Mouse (Mus musculus): Measurements from ENCODE around the gene Ccl25. TPM values are rescaled to one million over a fixed set of nuclear protein-coding genes. Genes with fewer than 3 reads are reported as not detected.
A peak's percentile ranks its signal among the peaks of the same experiment; 100 is the strongest.

The Ccl25 gene
- 4.6 and 5.4 TPM in 2 replicates for polyA plus RNA-seq (2015; fragmentation: Nextera tagmentation; extraction: Ambion mirVana)

DNA sequence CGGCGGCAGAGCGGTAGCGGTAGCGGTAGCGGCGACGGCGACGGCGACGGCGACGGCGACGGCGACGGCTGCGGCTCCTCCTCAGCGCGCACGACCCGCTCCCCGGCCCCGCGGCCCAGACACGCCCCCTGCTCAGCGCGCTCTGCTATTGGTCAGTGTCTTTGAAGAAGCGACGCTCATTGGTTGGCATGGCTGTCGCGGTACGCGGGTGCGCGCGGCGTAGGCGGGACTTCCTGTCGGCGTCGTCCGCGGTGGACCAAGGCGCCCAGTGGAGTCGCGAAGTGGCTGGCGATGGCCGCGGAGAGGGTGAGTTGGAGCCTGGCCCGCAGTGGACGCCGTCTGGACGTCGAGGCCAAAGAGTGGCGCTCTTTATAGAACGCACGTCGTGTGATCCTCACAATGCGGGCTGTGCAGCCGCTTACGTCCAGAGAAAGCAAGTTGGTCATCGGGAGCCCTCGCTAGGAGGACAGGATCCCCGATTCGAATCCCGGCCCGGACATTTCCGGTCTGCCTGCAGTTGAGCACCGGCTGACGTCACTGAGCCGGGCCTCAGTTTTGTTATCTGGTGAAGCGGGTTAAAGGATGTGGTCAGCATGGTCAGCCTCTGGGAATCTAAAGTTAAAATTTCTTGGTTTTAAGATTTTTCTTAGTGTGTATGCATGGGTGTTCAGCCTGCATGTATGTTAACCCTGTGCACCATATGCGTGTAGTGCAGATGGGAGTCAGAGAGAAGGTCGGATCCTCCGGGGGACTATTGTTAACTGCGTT, at the start of gene Ccl25, which contains the start of gene Elavl1:
Gene Ccl25 (plus strand): TSS at position 228 of the 768 bp plus-strand sequence.
Gene Elavl1 (minus strand): TSS at position 431 of the 768 bp plus-strand sequence.
- ATAC-seq (ENCODE audit: insufficient read depth): peak; percentile 93
- peak within 1 kb of the TSS; percentile 94 for H3K9ac ChIP-seq
- peaks cover 58% of the 10 kb centered on the region for H3K4me1 ChIP-seq (replicated peaks)
- peaks cover 48% of the 10 kb centered on the region for H3K36me3 ChIP-seq (replicated peaks)
- peak within 1 kb of the TSS; percentile 88 for H3K4me3 ChIP-seq (replicated peaks)
- H3K27ac ChIP-seq (replicated peaks): peak within 1 kb of the TSS; percentile 93
- peak within 1 kb of the TSS; percentile 78 for H3K4me2 ChIP-seq
- H3K27me3 ChIP-seq: no peaks in the 10 kb centered on the region
- no peaks in the 10 kb centered on the region for H3K9me3 ChIP-seq (replicated peaks)
- WGBS (ENCODE audit: insufficient replicate concordance): under 1% methylated on average over 63 of the region's 78 CpGs

DNA sequence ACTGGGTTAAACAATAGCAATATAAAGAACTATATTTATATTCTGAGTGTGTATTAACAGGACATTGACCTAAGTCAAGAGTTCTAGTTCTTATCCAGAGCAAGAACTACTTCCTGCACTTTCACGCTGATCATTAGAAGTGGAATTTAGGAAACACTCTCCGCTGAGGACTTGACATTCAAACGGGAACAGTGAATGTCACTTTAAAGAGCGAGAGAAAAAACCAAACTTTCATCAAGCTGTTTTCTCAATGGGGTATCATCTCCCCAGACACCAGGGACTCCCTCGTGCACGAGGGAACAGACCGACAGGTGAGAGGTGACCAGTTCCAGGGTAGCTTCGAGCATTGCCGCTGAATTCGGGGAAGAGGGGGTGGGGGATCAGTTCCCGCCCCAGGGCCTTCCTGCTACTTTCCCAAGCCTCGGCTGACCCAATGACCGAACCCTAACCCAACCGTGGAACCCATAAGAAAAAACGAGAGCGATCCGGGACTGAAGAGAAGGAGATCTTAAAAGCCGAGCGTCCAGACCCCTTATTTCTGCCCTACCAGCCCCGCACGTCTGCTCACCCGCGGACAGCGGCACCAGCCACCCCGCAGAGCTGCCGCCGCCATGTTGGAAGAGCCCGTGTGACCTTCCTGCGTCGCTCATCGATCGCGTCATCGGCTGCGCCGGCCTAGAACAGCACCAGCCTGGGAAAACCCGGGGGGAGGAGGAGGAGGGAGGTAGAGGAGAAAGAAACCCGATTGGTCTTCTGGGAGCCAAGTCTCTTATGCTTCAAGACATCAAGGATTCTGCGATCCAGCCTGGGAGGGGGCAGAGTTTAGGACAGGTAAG, 49.5 kb upstream of the Ccl25 start, which contains the start of gene Timm44:
Gene Timm44 (minus strand): TSS at position 639 of the 836 bp plus-strand sequence.
- Histone ChIP-seq H3K9me3 (replicated peaks) (no peaks in the 10 kb centered on the region), H3K4me3 (replicated peaks) (peak within 1 kb of the TSS; percentile 76), H3K9ac (peak within 1 kb of the TSS; percentile 61), H3K4me1 (replicated peaks) (peaks cover 26% of the 10 kb centered on the region), H3K27ac (replicated peaks) (peak within 1 kb of the TSS; percentile 45), H3K36me3 (replicated peaks) (peaks cover 31% of the 10 kb centered on the region), H3K4me2 (peak within 1 kb of the TSS; percentile 81), H3K27me3 (no peaks in the 10 kb centered on the region)
- WGBS (ENCODE audit: insufficient replicate concordance): under 1% methylated on average over 39 of the region's 39 CpGs
- peak; percentile 95 for ATAC-seq (ENCODE audit: insufficient read depth)

DNA sequence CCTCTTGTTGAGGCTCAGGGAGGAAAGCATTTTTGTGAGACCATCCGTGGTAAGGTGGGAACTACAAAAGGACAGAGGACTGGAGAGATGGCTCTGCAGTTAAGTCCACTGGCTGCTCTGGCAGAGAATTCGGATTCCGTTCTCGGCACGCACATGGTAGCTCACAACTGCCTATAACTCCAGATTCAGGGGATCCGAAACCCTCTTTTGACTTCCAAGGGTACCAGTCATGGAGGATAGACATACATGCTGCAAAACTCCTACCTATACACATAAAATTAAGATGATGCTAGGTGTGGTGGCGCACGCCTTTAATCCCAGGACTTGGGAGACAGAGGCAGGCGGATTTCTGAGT, 48.9 kb upstream of the Ccl25 start:
- peak overlapping the region; percentile 76 for H3K4me3 ChIP-seq (replicated peaks)
- no peaks in the 10 kb centered on the region for H3K9me3 ChIP-seq (replicated peaks)
- H3K4me2 ChIP-seq: peak overlapping the region; percentile 81
- peak overlapping the region; percentile 61 for H3K9ac ChIP-seq
- peaks cover 27% of the 10 kb centered on the region for H3K36me3 ChIP-seq (replicated peaks)
- ATAC-seq (ENCODE audit: insufficient read depth): no peak; the same call in 1 of the 2 replicates
- no peaks in the 10 kb centered on the region for H3K27me3 ChIP-seq
- H3K27ac ChIP-seq (replicated peaks): peak overlapping the region; percentile 45
- H3K4me1 ChIP-seq (replicated peaks): peaks cover 26% of the 10 kb centered on the region
- 28% methylated on average over 9 of the region's 9 CpGs for WGBS (ENCODE audit: insufficient replicate concordance)

DNA sequence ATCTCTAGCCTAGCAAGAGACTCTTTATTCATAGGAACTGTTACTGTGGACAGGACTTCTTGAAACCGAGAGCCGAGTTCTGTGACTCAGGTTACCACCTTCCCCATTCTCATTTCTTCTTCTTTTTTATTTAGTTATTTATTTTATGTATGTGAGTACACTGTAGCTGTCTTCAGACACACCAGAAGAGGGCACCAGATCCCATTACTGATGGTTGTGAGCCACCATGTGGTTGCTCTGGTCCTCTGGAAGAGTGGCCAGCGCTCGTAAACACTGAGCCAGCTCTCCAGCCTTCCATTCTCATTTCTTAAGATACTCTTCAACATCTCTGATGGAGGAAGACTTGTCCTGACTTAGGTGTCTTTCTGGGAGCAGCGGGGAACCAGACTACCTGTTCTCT, 32.3 kb upstream of the Ccl25 start:
- WGBS (ENCODE audit: insufficient replicate concordance): 86% methylated on average over 5 of the region's 5 CpGs
- no peak overlapping the region for H3K27ac ChIP-seq (replicated peaks)
- no peak overlapping the region for H3K4me3 ChIP-seq (replicated peaks)
- ATAC-seq (ENCODE audit: insufficient read depth): no peak
- H3K36me3 ChIP-seq (replicated peaks): peaks cover 92% of the 10 kb centered on the region
- no peaks in the 10 kb centered on the region for H3K27me3 ChIP-seq
- H3K9me3 ChIP-seq (replicated peaks): no peaks in the 10 kb centered on the region
- no peak overlapping the region for H3K4me2 ChIP-seq
- no peak overlapping the region for H3K9ac ChIP-seq
- H3K4me1 ChIP-seq (replicated peaks): no peaks in the 10 kb centered on the region

DNA sequence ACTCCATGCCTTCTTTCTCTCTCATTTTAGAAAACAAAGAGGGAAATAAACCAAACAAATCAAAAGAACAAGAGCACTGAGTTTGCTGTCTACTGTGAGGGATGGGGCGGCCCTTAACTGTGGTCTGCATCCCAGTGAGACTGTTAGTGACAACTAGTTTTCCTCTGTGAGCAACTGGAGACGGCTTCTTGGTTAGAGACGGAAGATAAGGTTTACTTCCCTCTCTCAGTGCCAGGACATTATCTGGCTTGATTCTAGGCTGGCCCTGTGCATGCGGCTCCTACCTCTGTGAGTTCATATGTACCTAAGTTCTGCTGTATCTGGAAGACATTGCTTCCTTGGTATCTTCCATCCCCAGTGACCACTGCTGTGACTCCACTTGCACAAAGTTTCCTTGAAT, 27.2 kb upstream of the Ccl25 start:
- ATAC-seq (ENCODE audit: insufficient read depth): no peak
- WGBS (ENCODE audit: insufficient replicate concordance): 61% methylated on average over 4 of the region's 4 CpGs
- Histone ChIP-seq H3K36me3 (replicated peaks) (peaks cover 96% of the 10 kb centered on the region), H3K27ac (replicated peaks) (no peak overlapping the region), H3K4me1 (replicated peaks) (no peaks in the 10 kb centered on the region), H3K27me3 (no peaks in the 10 kb centered on the region), H3K4me2 (no peak overlapping the region), H3K9me3 (replicated peaks) (no peaks in the 10 kb centered on the region), H3K4me3 (replicated peaks) (no peak overlapping the region), H3K9ac (no peak overlapping the region)

DNA sequence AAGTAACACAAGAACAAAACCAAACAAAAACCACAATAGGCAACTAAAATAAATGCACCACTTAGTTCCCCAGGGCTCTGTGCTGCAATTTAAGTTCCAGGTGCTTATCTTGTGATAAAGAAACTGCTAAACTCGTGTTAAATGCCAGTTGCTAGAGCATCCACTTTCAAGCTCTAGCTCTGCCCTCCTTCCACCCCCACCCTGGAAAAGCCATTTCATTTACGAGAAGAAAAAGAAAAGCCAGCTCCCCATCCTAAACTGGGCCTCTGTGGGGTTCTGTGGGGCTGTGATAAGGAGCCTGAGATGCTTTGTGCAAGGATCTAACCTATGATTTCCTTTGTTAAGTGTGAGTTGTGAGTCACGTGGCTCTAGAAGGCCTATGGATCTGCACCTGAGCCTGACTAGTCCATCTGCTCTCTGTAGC, 20.9 kb upstream of the Ccl25 start:
- H3K36me3 ChIP-seq (replicated peaks): peaks cover 96% of the 10 kb centered on the region
- H3K9ac ChIP-seq: no peak overlapping the region
- H3K9me3 ChIP-seq (replicated peaks): no peaks in the 10 kb centered on the region
- no peak overlapping the region for H3K4me3 ChIP-seq (replicated peaks)
- no peak overlapping the region for H3K4me2 ChIP-seq
- H3K27ac ChIP-seq (replicated peaks): 0 out of 2 replicates have a peak overlapping the region, but pooled peaks have one; percentile 1
- 18% methylated on average over 3 of the region's 3 CpGs for WGBS (ENCODE audit: insufficient replicate concordance)
- peaks cover 20% of the 10 kb centered on the region for H3K4me1 ChIP-seq (replicated peaks)
- ATAC-seq (ENCODE audit: insufficient read depth): peak; percentile 85
- no peaks in the 10 kb centered on the region for H3K27me3 ChIP-seq

DNA sequence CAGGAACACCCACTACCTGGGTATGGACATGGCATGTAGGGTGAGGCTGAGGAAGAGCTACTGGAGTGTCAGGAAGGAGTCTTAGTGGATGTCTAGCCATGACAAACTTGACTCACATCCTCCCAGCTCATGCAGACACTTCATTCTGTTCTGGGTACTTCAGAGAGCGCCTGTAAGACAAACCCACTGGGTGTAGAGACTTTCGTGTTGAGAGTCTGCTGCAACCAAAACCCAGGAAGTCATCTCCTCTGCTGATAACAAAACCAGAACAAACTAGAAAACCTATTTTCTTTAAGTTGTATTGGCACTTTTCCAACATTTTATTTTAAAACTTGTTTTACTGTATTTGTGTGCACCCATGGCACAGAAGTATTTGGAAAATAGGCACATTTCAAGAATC, 19.2 kb upstream of the Ccl25 start:
- Histone ChIP-seq H3K36me3 (replicated peaks) (peaks cover 97% of the 10 kb centered on the region), H3K9ac (no peak overlapping the region), H3K9me3 (replicated peaks) (no peaks in the 10 kb centered on the region), H3K27me3 (no peaks in the 10 kb centered on the region), H3K4me3 (replicated peaks) (no peak overlapping the region), H3K4me2 (no peak overlapping the region), H3K4me1 (replicated peaks) (peaks cover 20% of the 10 kb centered on the region), H3K27ac (replicated peaks) (no peak overlapping the region)
- ATAC-seq (ENCODE audit: insufficient read depth): no peak
- 48% methylated on average over 2 of the region's 2 CpGs for WGBS (ENCODE audit: insufficient replicate concordance)

DNA sequence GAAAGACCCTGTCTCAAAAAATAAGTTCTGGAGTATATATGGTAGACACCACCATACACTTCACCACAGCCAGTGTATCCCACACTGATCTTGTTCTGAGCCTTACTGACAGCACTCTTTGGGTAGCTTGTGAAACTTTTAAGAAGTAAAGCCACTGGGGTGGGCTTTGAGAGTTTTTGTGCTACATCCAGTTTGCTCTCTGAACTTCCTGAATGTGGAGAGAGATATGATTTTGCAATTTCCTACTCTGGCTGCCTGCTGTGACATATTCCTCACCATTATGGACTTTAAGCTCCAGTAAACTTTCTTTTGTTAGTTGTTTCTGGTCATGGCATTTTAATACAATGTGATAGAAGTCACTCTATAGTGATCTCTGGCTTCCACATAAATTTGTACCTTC, 12.9 kb upstream of the Ccl25 start:
- Histone ChIP-seq H3K9ac (no peak overlapping the region), H3K27ac (replicated peaks) (0 out of 2 replicates have a peak overlapping the region, but pooled peaks have one; percentile 12), H3K4me2 (no peak overlapping the region), H3K4me3 (replicated peaks) (no peak overlapping the region), H3K9me3 (replicated peaks) (no peaks in the 10 kb centered on the region), H3K36me3 (replicated peaks) (peaks cover 50% of the 10 kb centered on the region), H3K27me3 (no peaks in the 10 kb centered on the region), H3K4me1 (replicated peaks) (peaks cover 15% of the 10 kb centered on the region)
- no peak for ATAC-seq (ENCODE audit: insufficient read depth)

DNA sequence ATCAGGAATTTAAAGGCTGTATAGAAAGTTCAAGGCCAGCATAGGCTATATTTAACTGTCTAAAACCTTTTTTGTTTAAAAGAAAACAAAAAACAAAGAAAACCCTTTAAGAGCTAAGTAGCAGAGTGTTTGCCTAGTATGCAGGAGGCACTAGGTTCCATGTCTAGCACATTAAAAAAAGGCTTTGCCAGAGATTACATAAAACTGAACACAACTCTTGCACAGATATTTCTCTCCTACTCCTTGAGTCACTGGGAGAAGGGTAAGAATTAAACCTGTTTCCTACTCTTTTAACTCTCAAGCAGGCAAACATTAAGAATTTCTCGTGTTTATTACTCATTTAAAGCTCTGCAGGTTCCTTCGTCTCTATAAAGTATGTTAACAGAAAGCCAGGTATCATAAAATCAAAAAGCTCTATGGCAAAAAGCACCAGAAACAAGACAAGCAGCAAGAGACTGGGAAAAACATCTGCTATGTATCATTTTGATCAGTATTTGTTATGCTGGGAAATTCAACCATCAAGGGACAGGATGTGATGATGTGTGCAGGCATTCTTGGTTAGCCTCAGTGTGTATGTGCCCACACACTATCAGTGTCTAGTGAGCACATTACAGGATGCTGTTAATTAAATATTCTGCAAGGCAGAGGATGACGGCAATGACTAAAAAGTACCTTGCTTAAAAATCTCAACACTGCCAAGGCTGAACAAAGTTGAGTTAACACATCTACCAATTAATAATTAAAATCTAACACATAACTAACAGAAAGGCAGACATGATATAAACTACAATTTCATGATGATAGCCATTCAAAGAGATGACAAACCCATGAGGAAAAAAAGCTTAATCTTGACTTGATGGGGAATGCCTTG, 11.5 kb upstream of the Ccl25 start:
- no peak for ATAC-seq (ENCODE audit: insufficient read depth)
- Histone ChIP-seq H3K9me3 (replicated peaks) (no peaks in the 10 kb centered on the region), H3K4me2 (no peak overlapping the region), H3K4me3 (replicated peaks) (no peak overlapping the region), H3K36me3 (replicated peaks) (peaks cover 39% of the 10 kb centered on the region), H3K4me1 (replicated peaks) (peaks cover 17% of the 10 kb centered on the region), H3K27me3 (no peaks in the 10 kb centered on the region), H3K9ac (no peak overlapping the region), H3K27ac (replicated peaks) (0 out of 2 replicates have a peak overlapping the region, but pooled peaks have one; percentile 3)
- WGBS (ENCODE audit: insufficient replicate concordance): 59% methylated on average over 3 of the region's 3 CpGs

DNA sequence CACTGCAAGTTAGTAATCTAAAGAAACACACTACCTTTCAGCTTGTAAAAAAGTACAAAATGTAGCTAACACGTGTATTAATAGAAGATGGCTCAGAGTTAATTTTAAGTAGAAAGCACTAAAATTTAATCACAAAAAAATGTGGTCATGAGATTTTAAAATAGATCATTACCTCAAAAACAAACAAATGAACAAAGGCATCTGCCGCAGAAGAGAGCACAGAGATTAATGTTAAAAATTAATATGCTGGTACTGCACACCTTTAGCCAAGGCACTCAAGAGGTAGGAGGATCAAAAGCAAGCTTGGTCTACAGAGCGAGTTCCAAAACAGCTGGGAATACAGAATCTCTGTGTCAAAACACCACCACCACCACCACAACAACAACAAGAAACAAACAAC, 10.2 kb upstream of the Ccl25 start:
- 76% methylated on average over 3 of the region's 3 CpGs for WGBS (ENCODE audit: insufficient replicate concordance)
- no peak for ATAC-seq (ENCODE audit: insufficient read depth)
- Histone ChIP-seq H3K9ac (no peak overlapping the region), H3K36me3 (replicated peaks) (peaks cover 28% of the 10 kb centered on the region), H3K9me3 (replicated peaks) (no peaks in the 10 kb centered on the region), H3K27ac (replicated peaks) (no peak overlapping the region), H3K27me3 (no peaks in the 10 kb centered on the region), H3K4me3 (replicated peaks) (no peak overlapping the region), H3K4me2 (no peak overlapping the region), H3K4me1 (replicated peaks) (peaks cover 31% of the 10 kb centered on the region)

All from liver, embryonic 15.5 days (tissue).